20 mouse cellular contexts compared by ENCODE assay signal in genomic region chr1:58062131-58062530, GRCm38 (mm10). TPM values are rescaled to one million over a fixed set of nuclear protein-coding genes. Genes with fewer than 3 reads are reported as not detected.
DNase-seq lines count a peak whose midpoint lies in the region; ATAC-seq lines count a peak whose summit lies in the region.
"Had no signal": no experiment of that assay in that cellular context is flagged by ENCODE, and none has a peak within 500 bp of the region (broad histone marks: within the 10 kb centered on the region; RNA-seq: fewer than 3 reads in every experiment).

No protein-coding gene starts in this region.

- no peak overlapping the region for H3K9ac ChIP-seq in midbrain, embryonic 11.5 days (ENCODE audit: low read length)
- H3K9ac ChIP-seq in midbrain, embryonic 14.5 days (replicated peaks; ENCODE audit: low read length): no peak overlapping the region

- no peak overlapping the region for H3K4me3 ChIP-seq in midbrain, embryonic 11.5 days (ENCODE audit: low read depth, low read length)
- no peak overlapping the region for H3K4me3 ChIP-seq in midbrain, embryonic 14.5 days (replicated peaks; ENCODE audit: low read depth, low read length)

- H3K27me3 ChIP-seq in midbrain, embryonic 11.5 days (ENCODE audit: control insufficient read depth, insufficient read depth, low read length): no peaks in the 10 kb centered on the region
- H3K27me3 ChIP-seq in midbrain, embryonic 14.5 days (ENCODE audit: control insufficient read depth, insufficient read depth, low read length): no peaks in the 10 kb centered on the region
- H3K27me3 ChIP-seq: CH12.LX, Patski had no signal

- no peak overlapping the region for H3K4me2 ChIP-seq in midbrain, embryonic 11.5 days
- H3K4me2 ChIP-seq in midbrain, embryonic 14.5 days (ENCODE audit: low read length): no peak overlapping the region

- no peaks in the 10 kb centered on the region for H3K4me1 ChIP-seq in midbrain, embryonic 11.5 days (ENCODE audit: control insufficient read depth, insufficient read depth, low read length)
- H3K4me1 ChIP-seq in midbrain, embryonic 14.5 days (ENCODE audit: control insufficient read depth, insufficient read depth, low read length): no peaks in the 10 kb centered on the region

- H3K27ac ChIP-seq in midbrain, embryonic 11.5 days (ENCODE audit: low read depth, low read length): no peak overlapping the region
- H3K27ac ChIP-seq in midbrain, embryonic 14.5 days (replicated peaks; ENCODE audit: low read depth, low read length): no peak overlapping the region

- no peaks in the 10 kb centered on the region for H3K36me3 ChIP-seq in midbrain, embryonic 11.5 days (ENCODE audit: control insufficient read depth, insufficient read depth, low read length)
- no peaks in the 10 kb centered on the region for H3K36me3 ChIP-seq in midbrain, embryonic 14.5 days (ENCODE audit: control insufficient read depth, insufficient read depth, low read length)
- H3K36me3 ChIP-seq: G1E had no signal

- DNase-seq in heart, adult 11 months: peak; percentile 58
- DNase-seq in heart, adult 18-20 months: no peak
- DNase-seq in midbrain, embryonic 11.5 days (ENCODE audit: low spot score, missing footprints): peak; percentile 51
- no peak for DNase-seq in midbrain, embryonic 14.5 days
- DNase-seq: adrenal gland, adult 2 months; adrenal gland, adult 8-10 months; adrenal gland, postnatal 10 days; adrenal gland, postnatal 14 days; adrenal gland, postnatal 25 days; adrenal gland, postnatal 36 days; B cell, adult 2 months; cerebellum, adult 11 months; cerebellum, adult 11-12 months; cerebellum, adult 18-20 months had no signal

- 88% methylated on average over 7 of the region's 7 CpGs for WGBS in midbrain, embryonic 11.5 days
- 95% methylated on average over 7 of the region's 7 CpGs for WGBS in midbrain, embryonic 14.5 days

- ATAC-seq in midbrain, embryonic 11.5 days (ENCODE audit: low FRiP score): no peak
- ATAC-seq in midbrain, embryonic 14.5 days (ENCODE audit: low FRiP score, low TSS enrichment): no peak
- ATAC-seq: activated CD4-positive, CD25-positive, alpha-beta regulatory T cell, adult 4 months; CD4-positive, CD25-positive, alpha-beta regulatory T cell, adult 4 months; Patski had no signal

- H3K9me3 ChIP-seq in midbrain, embryonic 11.5 days (ENCODE audit: control insufficient read depth, low read length): no peaks in the 10 kb centered on the region
- H3K9me3 ChIP-seq in midbrain, embryonic 14.5 days (ENCODE audit: control insufficient read depth, low read length): no peaks in the 10 kb centered on the region
- H3K9me3 ChIP-seq: G1E had no signal

RNA-seq across cellular contexts. Expression of gene Aox1, which starts 32.4 kb away (rescaled TPM):
- 10 to 100 TPM in 1 of 2 experiments, 1 to 10 TPM in 1; 8.6 to 14.3 TPM for total RNA-seq in heart, adult 18-20 months (2021)
- 0.15 and 0.18 TPM in 2 replicates for polyA plus RNA-seq in midbrain, embryonic 11.5 days (2014; fragmentation: Nextera tagmentation; extraction: Ambion mirVana)
- 0.14 TPM in 1 of 2 replicates, not detected in the other for polyA plus RNA-seq in midbrain, embryonic 14.5 days (2014; fragmentation: Nextera tagmentation; extraction: Ambion mirVana)
- polyA plus RNA-seq: activated CD4-positive, CD25-positive, alpha-beta regulatory T cell, adult 4 months; G1E had no signal

RNA-seq across cellular contexts. Expression of gene Kctd18, which starts 43.4 kb away (rescaled TPM):
- 1 to 10 TPM; 5.9 to 7.7 TPM for total RNA-seq in heart, adult 18-20 months (2021)
- 18.1 and 21.7 TPM in 2 replicates for polyA plus RNA-seq in midbrain, embryonic 11.5 days (2014; fragmentation: Nextera tagmentation; extraction: Ambion mirVana)
- 26.5 and 29.5 TPM in 2 replicates for polyA plus RNA-seq in midbrain, embryonic 14.5 days (2014; fragmentation: Nextera tagmentation; extraction: Ambion mirVana)

RNA-seq across cellular contexts. Expression of gene Aox3, which starts 50.8 kb away (rescaled TPM):
- 1 to 10 TPM; 1.5 to 2.8 TPM for total RNA-seq in heart, adult 18-20 months (2021)
- polyA plus RNA-seq in midbrain, embryonic 11.5 days (2014; fragmentation: Nextera tagmentation; extraction: Ambion mirVana): 0.07 and 0.08 TPM in 2 replicates
- polyA plus RNA-seq in midbrain, embryonic 14.5 days (2014; fragmentation: Nextera tagmentation; extraction: Ambion mirVana): 0.12 and 0.38 TPM in 2 replicates
- total RNA-seq: MEL had no signal
- polyA plus RNA-seq: activated CD4-positive, CD25-positive, alpha-beta regulatory T cell, adult 4 months; CD4-positive, CD25-positive, alpha-beta regulatory T cell, adult 4 months; G1E had no signal

Comparison
In these comparisons a context has a peak if more than half of its experiments do, and no peak if none do; other contexts are left out.
1. DNase-seq: peak in heart, adult 11 months (single experiment) and midbrain, embryonic 11.5 days (single experiment); none in heart, adult 18-20 months (0 of 2) and midbrain, embryonic 14.5 days (single experiment).